Mouse (Mus musculus): ENCODE measurements around the gene Pkn3.

DNA sequence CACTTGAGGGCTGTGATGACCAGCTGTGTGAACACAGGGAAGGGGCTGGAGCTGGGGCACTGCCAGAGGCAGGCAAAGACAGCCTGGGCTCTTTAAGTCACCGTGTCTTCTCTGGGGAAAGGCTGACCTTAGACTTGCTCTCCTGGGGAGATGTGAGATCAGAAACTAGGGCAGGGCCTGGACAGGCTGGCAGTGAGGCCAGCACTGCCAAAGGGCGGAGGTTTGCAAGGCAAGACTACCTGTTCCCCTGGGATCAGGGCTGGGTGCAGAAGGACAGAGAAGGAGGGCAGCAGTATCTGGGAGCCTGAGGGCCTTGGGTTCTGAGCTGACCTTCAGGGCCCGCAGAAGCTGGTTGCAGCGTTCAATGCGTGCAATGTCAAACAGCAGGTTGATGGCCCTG is 30.2 kb downstream of the Pkn3 start:
- no peak for TF ChIP-seq CTCF (IDR thresholded peaks at IDR 0.05; ENCODE audit: low read depth)
- no peak for TF ChIP-seq EP300 (IDR thresholded peaks at IDR 0.05; ENCODE audit: low read depth)

All from liver, embryonic 14.5 days (tissue).